Mouse (Mus musculus): ENCODE data around the gene Arhgap21. TPM values are rescaled to one million over a fixed set of nuclear protein-coding genes. Genes with fewer than 3 reads are reported as not detected.

The Arhgap21 gene
- 16.0 and 16.7 TPM in 2 replicates for polyA plus RNA-seq (2016; fragmentation: Nextera tagmentation; extraction: Ambion mirVana)

DNA sequence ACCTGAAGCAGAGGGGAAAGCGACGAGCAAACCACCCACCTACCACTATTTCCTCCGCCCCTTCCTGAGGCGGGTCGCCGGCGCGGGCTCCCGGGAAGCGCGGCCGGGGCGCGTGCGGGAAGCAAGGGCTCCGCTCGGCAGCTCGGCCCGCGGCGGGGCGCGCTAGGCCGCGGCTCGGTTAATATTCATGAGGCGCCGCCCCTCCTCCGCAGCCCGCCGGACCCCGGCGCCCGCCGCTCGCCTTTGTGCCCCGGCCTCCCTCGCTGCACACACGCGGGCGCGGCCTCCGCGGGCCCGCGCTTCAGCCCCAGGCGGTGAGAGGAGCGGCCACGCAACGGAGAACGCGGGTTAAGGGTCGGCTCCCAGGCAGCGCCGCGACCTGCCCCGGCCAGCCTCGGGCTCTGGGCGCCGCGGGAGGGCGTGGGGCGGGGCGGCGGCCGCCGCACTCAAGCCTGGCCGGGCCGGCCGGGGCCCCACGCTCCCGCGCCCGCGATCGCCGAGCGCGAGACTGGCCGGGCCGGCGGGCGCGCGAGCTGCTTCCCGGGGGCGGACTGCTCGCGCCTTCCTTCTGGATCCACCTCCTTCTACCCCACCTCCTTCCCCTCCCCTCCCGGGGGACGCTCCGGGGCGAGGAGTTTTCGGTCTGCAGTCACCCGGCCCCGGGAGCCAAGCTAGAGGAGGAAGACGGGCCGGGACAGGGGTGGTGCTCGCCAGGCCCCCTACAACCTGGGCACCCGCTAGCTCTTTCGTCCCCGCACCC is at the start of gene Arhgap21:
Arhgap21 (minus strand) TSS at position 441 of the 760 bp plus-strand sequence.
- Histone ChIP-seq H3K4me3 (replicated peaks) (peak within 1 kb of the TSS; percentile 89), H3K9me3 (no peaks in the 10 kb centered on the region), H3K36me3 (no peaks in the 10 kb centered on the region), H3K4me2 (peak within 1 kb of the TSS; percentile 73), H3K4me1 (replicated peaks) (peaks cover 19% of the 10 kb centered on the region), H3K27me3 (no peaks in the 10 kb centered on the region), H3K27ac (peak within 1 kb of the TSS; percentile 98), H3K9ac (replicated peaks) (peak within 1 kb of the TSS; percentile 97)
- under 1% methylated on average over 70 of the region's 102 CpGs for WGBS
- peak; percentile 52 for ATAC-seq (ENCODE audit: insufficient number of reproducible peaks, insufficient read depth, low FRiP score, low TSS enrichment, low read depth)

DNA sequence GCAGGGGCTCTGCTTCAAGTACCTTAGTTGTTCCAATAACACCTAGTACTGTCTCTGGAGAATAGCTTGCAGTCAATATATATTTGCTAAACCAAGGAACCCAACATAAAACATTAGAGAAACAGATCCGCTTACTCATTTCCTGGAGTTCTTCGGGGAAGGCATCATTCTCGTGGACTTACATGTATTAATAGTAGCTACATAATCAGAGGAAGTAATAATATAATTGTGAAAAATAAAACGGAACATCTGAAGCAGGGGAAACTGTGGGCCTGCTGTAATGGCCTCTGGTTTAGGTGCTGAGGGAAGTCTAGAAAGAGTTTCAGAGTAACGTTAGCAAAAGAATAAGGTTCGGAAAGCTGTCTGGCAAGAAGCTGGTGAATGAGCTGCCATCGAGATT is 47.9 kb upstream of the Arhgap21 start:
- H3K4me1 ChIP-seq (replicated peaks), result no peaks in the 10 kb centered on the region
- no peak overlapping the region for H3K27ac ChIP-seq
- ATAC-seq (ENCODE audit: insufficient number of reproducible peaks, insufficient read depth, low FRiP score, low TSS enrichment, low read depth), result no peak
- WGBS, result 84% methylated on average over 7 of the region's 7 CpGs
- H3K4me3 ChIP-seq (replicated peaks), result no peak overlapping the region
- no peaks in the 10 kb centered on the region for H3K36me3 ChIP-seq
- no peaks in the 10 kb centered on the region for H3K9me3 ChIP-seq
- no peaks in the 10 kb centered on the region for H3K27me3 ChIP-seq
- no peak overlapping the region for H3K4me2 ChIP-seq
- H3K9ac ChIP-seq (replicated peaks), result no peak overlapping the region

DNA sequence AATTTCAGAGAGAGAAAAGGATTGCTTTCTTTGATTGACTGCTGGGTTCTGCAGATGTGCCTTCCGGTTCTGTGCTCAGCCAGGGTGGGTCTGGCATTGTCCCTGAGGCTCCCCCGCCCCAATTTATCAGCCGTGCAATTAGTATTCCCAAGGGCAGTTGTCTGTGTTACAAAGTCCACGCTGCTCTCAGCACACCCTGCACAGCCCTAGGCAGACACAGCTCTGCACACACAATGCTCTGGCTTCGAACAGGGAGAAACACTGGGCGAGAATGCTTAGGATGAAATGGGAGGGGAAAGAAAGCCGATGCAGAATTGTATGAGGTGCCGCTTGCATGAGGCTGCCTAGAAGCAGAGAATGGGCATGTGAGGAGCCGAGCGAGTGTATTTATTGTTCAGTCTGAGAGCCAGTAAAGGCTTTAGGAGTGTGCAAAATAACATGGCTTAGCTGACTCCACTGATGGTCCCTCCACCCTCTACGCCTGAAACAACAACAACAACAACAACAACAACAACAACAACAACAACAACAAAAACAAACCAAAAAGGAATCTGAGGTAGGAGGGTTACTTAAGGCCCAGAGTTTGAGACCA is 42.2 kb upstream of the Arhgap21 start:
- Histone ChIP-seq H3K4me3 (replicated peaks) (no peak overlapping the region), H3K9me3 (no peaks in the 10 kb centered on the region), H3K4me2 (no peak overlapping the region), H3K27ac (no peak overlapping the region), H3K27me3 (no peaks in the 10 kb centered on the region), H3K36me3 (no peaks in the 10 kb centered on the region), H3K4me1 (replicated peaks) (no peaks in the 10 kb centered on the region; the same call in 1 of the 2 replicates), H3K9ac (replicated peaks) (no peak overlapping the region)
- ATAC-seq (ENCODE audit: insufficient number of reproducible peaks, insufficient read depth, low FRiP score, low TSS enrichment, low read depth), result no peak
- 70% methylated on average over 11 of the region's 11 CpGs for WGBS

DNA sequence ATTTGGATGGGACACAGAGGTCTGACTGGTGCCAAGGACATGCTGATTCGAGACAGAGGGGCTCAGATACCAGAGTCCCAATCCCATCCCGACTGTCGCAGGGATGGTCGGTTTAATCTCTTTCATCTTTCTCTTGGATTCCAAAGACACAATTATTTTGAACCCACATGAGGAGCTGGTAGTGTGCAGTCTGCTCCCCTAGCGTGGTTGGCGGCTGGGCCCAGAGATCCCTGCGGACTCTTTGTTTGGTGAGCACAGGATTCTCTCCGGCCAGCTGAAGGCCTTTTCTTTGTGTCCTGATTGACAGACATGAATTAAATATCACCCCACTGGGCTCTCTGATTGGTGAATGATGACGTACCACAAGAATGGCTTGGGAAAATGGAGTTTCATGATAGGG is 41.5 kb upstream of the Arhgap21 start:
- WGBS, result 89% methylated on average over 9 of the region's 9 CpGs
- no peak for ATAC-seq (ENCODE audit: insufficient number of reproducible peaks, insufficient read depth, low FRiP score, low TSS enrichment, low read depth)
- Histone ChIP-seq H3K4me2 (no peak overlapping the region), H3K4me1 (replicated peaks) (no peaks in the 10 kb centered on the region; the same call in 1 of the 2 replicates), H3K36me3 (no peaks in the 10 kb centered on the region), H3K27me3 (no peaks in the 10 kb centered on the region), H3K4me3 (replicated peaks) (no peak overlapping the region), H3K9ac (replicated peaks) (no peak overlapping the region), H3K27ac (no peak overlapping the region), H3K9me3 (no peaks in the 10 kb centered on the region)

DNA sequence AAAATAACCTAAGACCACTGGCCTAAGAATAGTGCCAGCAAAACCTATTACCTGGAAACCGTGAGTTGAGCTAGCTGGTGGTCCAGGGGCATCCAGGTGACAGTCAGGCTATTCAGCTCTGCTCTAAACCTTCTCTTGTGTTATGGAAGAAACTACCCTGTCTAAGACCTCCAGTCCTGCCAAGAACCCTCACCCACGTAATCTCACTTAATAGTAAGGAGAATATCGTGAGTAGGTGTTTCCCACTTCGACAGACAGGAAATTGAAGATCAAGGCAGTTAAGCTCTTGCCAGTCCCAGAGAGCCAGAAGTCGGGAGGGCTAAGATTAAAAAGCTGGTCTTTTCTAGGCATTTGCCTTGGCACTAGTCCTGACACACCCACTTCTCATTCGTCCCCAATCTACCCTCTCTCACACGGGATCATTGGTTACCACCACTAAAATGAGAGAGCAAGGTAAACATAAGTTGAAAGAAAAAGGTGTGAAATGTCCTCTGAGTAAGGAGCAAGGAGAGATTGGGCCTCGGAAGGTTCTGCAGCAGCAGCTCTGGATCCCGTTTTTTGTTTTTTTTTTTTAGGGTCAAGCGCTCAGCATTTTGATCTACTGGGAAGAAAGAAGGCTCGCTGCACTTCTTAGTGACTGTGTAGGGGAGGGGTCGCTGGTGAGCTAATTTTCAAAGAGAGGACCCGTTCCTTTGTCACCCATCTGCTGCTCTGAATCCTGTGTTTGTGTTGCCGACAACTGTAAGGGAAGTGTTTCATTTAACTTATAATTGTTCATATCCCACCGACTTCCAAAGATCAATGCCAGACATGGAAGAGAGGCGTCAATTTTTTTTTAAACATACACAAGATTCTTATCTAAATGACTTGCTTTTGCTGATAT is 40.8 kb upstream of the Arhgap21 start:
- H3K27ac ChIP-seq, result no peak overlapping the region
- H3K9ac ChIP-seq (replicated peaks), result no peak overlapping the region
- H3K36me3 ChIP-seq, result no peaks in the 10 kb centered on the region
- ATAC-seq (ENCODE audit: insufficient number of reproducible peaks, insufficient read depth, low FRiP score, low TSS enrichment, low read depth), result no peak
- no peak overlapping the region for H3K4me2 ChIP-seq
- H3K9me3 ChIP-seq, result no peaks in the 10 kb centered on the region
- H3K4me3 ChIP-seq (replicated peaks), result no peak overlapping the region
- no peaks in the 10 kb centered on the region; the same call in 1 of the 2 replicates for H3K4me1 ChIP-seq (replicated peaks)
- H3K27me3 ChIP-seq, result no peaks in the 10 kb centered on the region
- 53% methylated on average over 16 of the region's 16 CpGs for WGBS

DNA sequence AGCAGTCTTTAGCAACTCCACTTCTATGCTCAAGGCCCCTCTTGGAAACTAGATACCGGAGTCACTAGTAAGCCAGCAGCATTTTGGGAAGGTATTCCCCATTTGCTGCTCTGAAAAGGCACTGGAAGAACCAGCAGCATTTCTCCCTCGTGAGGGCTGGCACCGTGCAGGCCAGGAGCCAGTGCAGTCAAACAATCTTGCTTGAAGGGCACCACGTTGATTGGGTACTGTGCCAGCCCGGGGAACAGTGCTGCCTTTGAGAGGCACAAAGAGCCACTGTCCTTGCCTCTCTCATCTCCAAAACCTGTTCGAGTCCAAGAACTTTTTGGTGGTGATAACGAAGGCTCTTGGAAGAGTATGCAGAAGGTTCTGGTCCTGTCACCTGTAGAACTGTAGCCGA is 33.9 kb upstream of the Arhgap21 start:
- no peak overlapping the region for H3K4me2 ChIP-seq
- H3K9me3 ChIP-seq, result no peaks in the 10 kb centered on the region
- H3K27me3 ChIP-seq, result no peaks in the 10 kb centered on the region
- H3K36me3 ChIP-seq, result no peaks in the 10 kb centered on the region
- 88% methylated on average over 8 of the region's 8 CpGs for WGBS
- no peak overlapping the region for H3K27ac ChIP-seq
- no peaks in the 10 kb centered on the region for H3K4me1 ChIP-seq (replicated peaks)
- no peak overlapping the region for H3K4me3 ChIP-seq (replicated peaks)
- no peak for ATAC-seq (ENCODE audit: insufficient number of reproducible peaks, insufficient read depth, low FRiP score, low TSS enrichment, low read depth)
- H3K9ac ChIP-seq (replicated peaks), result no peak overlapping the region

DNA sequence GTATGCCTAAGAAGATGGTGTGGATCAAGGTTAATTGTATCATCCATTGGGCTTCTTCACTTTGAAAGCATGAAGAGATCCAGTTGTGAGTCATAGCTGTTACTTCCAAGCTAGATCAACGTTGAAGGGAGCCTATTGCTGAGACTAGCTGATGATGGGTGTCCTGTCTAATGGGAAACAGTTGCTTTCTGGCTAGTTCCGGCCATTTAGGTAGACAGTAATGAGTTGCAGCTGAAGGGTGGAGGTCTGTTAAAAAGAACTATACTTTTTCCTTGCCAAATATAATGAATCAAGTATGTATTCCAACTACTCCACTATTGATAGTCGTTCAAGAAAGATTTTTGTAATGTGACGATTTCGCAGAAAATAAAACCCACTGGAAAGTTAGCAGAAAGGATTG is 32.5 kb upstream of the Arhgap21 start:
- Histone ChIP-seq H3K9me3 (no peaks in the 10 kb centered on the region), H3K4me2 (no peak overlapping the region), H3K36me3 (no peaks in the 10 kb centered on the region), H3K9ac (replicated peaks) (no peak overlapping the region), H3K27me3 (no peaks in the 10 kb centered on the region), H3K27ac (no peak overlapping the region), H3K4me3 (replicated peaks) (no peak overlapping the region), H3K4me1 (replicated peaks) (no peaks in the 10 kb centered on the region)
- ATAC-seq (ENCODE audit: insufficient number of reproducible peaks, insufficient read depth, low FRiP score, low TSS enrichment, low read depth), result no peak
- 36% methylated on average over 5 of the region's 5 CpGs for WGBS

DNA sequence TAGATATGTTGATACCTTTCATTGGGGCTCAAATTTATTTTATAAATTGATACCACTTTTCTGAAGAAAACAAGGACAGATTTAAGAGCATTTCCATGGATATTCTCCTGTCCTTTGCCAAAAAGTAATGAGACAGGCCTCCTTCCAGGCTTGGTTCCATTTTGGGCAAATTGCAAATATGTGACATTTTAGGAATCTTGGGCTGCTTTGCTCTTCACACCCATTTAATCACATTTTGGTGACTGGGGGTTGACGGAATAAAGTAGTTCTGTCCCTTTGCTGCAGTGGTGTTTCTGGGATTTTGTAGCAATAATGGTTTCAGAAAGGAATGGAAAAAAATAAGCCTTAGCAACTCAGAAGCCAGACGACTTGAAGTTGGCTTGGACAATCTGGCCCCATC is 26.9 kb upstream of the Arhgap21 start:
- WGBS, result 84% methylated on average over 2 of the region's 2 CpGs
- Histone ChIP-seq H3K4me3 (replicated peaks) (no peak overlapping the region), H3K36me3 (no peaks in the 10 kb centered on the region), H3K9ac (replicated peaks) (no peak overlapping the region), H3K27me3 (no peaks in the 10 kb centered on the region), H3K4me1 (replicated peaks) (no peaks in the 10 kb centered on the region), H3K4me2 (no peak overlapping the region), H3K27ac (no peak overlapping the region), H3K9me3 (no peaks in the 10 kb centered on the region)
- ATAC-seq (ENCODE audit: insufficient number of reproducible peaks, insufficient read depth, low FRiP score, low TSS enrichment, low read depth), result no peak

DNA sequence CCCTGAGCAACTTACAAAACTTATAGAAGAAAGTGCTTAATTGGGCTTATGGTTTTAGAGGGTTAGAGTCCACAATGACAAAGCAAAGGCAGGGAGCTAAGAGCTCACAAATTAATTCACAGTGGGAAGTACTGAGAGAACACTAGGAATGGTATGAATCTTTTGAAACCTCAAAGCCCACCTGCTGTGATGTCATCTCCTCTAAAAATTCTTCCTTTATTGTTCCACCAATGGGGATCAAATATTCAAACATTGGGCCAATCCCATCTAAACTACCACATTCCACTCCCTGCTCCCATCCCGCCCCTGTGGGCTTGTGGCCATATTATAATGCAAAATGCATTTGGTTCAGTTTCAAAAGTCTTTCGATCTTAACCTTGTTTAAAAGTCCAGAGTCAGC is 22.8 kb upstream of the Arhgap21 start:
- Histone ChIP-seq H3K9ac (replicated peaks) (no peak overlapping the region), H3K9me3 (no peaks in the 10 kb centered on the region), H3K4me2 (no peak overlapping the region), H3K27me3 (no peaks in the 10 kb centered on the region), H3K4me3 (replicated peaks) (no peak overlapping the region), H3K36me3 (no peaks in the 10 kb centered on the region), H3K4me1 (replicated peaks) (no peaks in the 10 kb centered on the region), H3K27ac (no peak overlapping the region)
- 84% methylated on average over 2 of the region's 2 CpGs for WGBS
- ATAC-seq (ENCODE audit: insufficient number of reproducible peaks, insufficient read depth, low FRiP score, low TSS enrichment, low read depth), result no peak

DNA sequence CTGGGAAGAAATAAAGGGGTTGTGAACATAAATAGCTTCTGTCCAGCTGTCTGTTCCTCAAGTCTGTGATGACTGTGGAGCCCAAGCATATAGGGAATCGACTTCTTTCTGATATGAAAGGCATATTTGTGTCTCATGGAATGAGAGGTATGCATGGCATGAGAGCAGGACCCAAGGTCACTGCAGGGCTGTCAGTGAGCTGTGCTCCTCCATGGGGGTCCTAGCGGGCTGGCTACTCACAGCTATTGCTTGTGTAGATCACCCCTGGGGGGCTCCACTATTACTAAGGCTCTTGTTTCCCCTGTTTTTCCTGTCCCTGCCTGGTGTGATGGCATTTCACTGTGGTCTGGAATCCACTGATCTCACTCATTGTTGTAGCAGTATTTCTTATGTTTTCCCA is 22.2 kb upstream of the Arhgap21 start:
- Histone ChIP-seq H3K4me2 (no peak overlapping the region), H3K27ac (no peak overlapping the region), H3K4me1 (replicated peaks) (no peaks in the 10 kb centered on the region), H3K4me3 (replicated peaks) (no peak overlapping the region), H3K36me3 (no peaks in the 10 kb centered on the region), H3K9me3 (no peaks in the 10 kb centered on the region), H3K9ac (replicated peaks) (no peak overlapping the region), H3K27me3 (no peaks in the 10 kb centered on the region)
- no peak for ATAC-seq (ENCODE audit: insufficient number of reproducible peaks, insufficient read depth, low FRiP score, low TSS enrichment, low read depth)
- WGBS, result 72% methylated on average over 2 of the region's 2 CpGs

DNA sequence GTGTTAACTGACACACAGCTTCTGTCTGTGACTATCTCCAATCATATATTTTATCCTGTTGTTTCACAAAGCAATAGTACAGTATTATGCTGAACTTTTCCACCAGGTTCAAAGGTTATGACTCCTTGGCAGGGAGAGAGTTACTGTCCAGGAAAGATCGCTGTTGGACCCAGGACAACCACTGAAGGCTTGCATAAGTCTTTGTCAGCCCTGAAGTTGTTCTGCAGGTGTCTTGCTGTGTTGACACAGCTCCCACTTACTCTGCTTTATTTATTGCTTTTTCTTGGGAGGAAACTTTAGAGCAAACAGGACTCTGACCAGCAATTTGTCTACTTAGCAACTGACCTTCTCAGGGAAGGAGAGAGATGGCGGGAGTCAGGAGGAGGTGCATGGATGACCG is 21.4 kb upstream of the Arhgap21 start:
- no peak overlapping the region for H3K4me2 ChIP-seq
- H3K27ac ChIP-seq, result no peak overlapping the region
- no peak for ATAC-seq (ENCODE audit: insufficient number of reproducible peaks, insufficient read depth, low FRiP score, low TSS enrichment, low read depth)
- 80% methylated on average over 3 of the region's 3 CpGs for WGBS
- H3K36me3 ChIP-seq, result no peaks in the 10 kb centered on the region
- H3K4me3 ChIP-seq (replicated peaks), result no peak overlapping the region
- H3K27me3 ChIP-seq, result no peaks in the 10 kb centered on the region
- no peak overlapping the region for H3K9ac ChIP-seq (replicated peaks)
- no peaks in the 10 kb centered on the region for H3K9me3 ChIP-seq
- no peaks in the 10 kb centered on the region for H3K4me1 ChIP-seq (replicated peaks)

Data from limb, embryonic 12.5 days (tissue).